Mouse (Mus musculus) heart, embryonic 14.5 days (tissue): ENCODE data around the gene Eif2ak1. TPM values are rescaled to one million over a fixed set of nuclear protein-coding genes. Genes with fewer than 3 reads are reported as not detected.

Source experiments
- ATAC-seq: fragments of 200-750 bp; cut with Nextera tagmentation; 2 replicates; pipeline ENCODE4 v1.8.0; 2017; ENCODE audit warnings: low read depth, moderate TSS enrichment; ENCODE audit not compliant: insufficient number of reproducible peaks, insufficient read depth, low FRiP score
- H3K27ac ChIP-seq, 2 experiments: fragments of 200-500 bp in 1 of 2; fragments of 300-500 bp in 1 of 2; sonication (generic) in 1 of 2; replicated peaks in 1 of 2; 2 replicates each; pipeline ENCODE4 v1.5.1; 2012 to 2014; ENCODE audit warnings: low read depth in 2 of 2, low read length in 2 of 2, control low read depth in 1 of 2, mild to moderate bottlenecking in 1 of 2, mixed read lengths in 1 of 2; ENCODE audit not compliant: control insufficient read depth in 1 of 2, insufficient read depth in 1 of 2
- H3K27me3 ChIP-seq: fragments of 300-500 bp; sonication (generic); 2 replicates; pipeline ENCODE4 v1.6.1; 2014; ENCODE audit warnings: mild to moderate bottlenecking, low read length, control low read depth; ENCODE audit not compliant: control insufficient read depth, insufficient read depth
- H3K36me3 ChIP-seq: fragments of 300-500 bp; sonication (generic); 2 replicates; pipeline ENCODE4 v1.6.1; 2014; ENCODE audit warnings: mild to moderate bottlenecking, control low read depth, low read length, mixed read lengths; ENCODE audit not compliant: control insufficient read depth, insufficient read depth
- H3K4me1 ChIP-seq, 2 experiments: fragments of 200-500 bp in 1 of 2; fragments of 300-500 bp in 1 of 2; sonication (generic) in 1 of 2; 2 replicates each; pipeline ENCODE4 v1.6.1; 2012 to 2014; ENCODE audit warnings: low read length in 2 of 2, control low read depth in 1 of 2, mixed read lengths in 1 of 2; ENCODE audit not compliant: control insufficient read depth in 2 of 2, insufficient read depth in 2 of 2
- H3K4me2 ChIP-seq: fragments of 300-500 bp; sonication (generic); 2 replicates; pipeline ENCODE4 v1.6.1; 2014; ENCODE audit warnings: mild to moderate bottlenecking, low read length
- H3K4me3 ChIP-seq, 2 experiments: fragments of 200-500 bp in 1 of 2; fragments of 300-500 bp in 1 of 2; sonication (generic) in 1 of 2; 2 replicates each; pipeline ENCODE4 v1.5.1; 2012 to 2014; ENCODE audit warnings: low read length in 2 of 2, mild to moderate bottlenecking in 2 of 2, control low read depth in 1 of 2, low read depth in 1 of 2, moderate library complexity in 1 of 2; ENCODE audit not compliant: control insufficient read depth in 1 of 2, insufficient read depth in 1 of 2
- H3K9ac ChIP-seq: fragments of 300-500 bp; sonication (generic); 2 replicates; pipeline ENCODE4 v1.6.1; 2014; ENCODE audit warnings: mild to moderate bottlenecking, low read length
- H3K9me3 ChIP-seq: fragments of 300-500 bp; sonication (generic); 2 replicates; pipeline ENCODE4 v1.6.1; 2016; ENCODE audit warnings: low read length, control low read depth; ENCODE audit not compliant: control insufficient read depth
- WGBS: fragments of 180-500 bp; shearing (Covaris S2); extraction: QIAGEN DNeasy Blood & Tissue Kit; methylation state at CpG from one replicate; pipeline ENCODE4 v1.1.7; 2014; 5-methylcytosine and 5-hydroxymethylcytosine counted together
- polyA plus RNA-seq: library from polyadenylated mRNA; unstranded; fragments of >200 nt; fragmentation: Nextera tagmentation; extraction: Ambion mirVana; gene quantifications from 2 replicates; pipeline ENCODE4 v1.2.1, GENCODE M21; 2014

Eif2ak1 gene
- polyA plus RNA-seq, 1 experiment from 2014 or later: 25.2 TPM

- H3K9ac ChIP-seq: no peak overlapping the region
- H3K27ac ChIP-seq: no peak overlapping the region
- 83% methylated on average over 11 of the region's 11 CpGs for WGBS
- ATAC-seq: no peak
- no peak overlapping the region for H3K4me3 ChIP-seq
- H3K27me3 ChIP-seq: no peaks in the 10 kb centered on the region
- H3K4me1 ChIP-seq: no peaks in the 10 kb centered on the region
- no peak overlapping the region for H3K4me2 ChIP-seq
- peaks cover 38% of the 10 kb centered on the region for H3K36me3 ChIP-seq
- no peaks in the 10 kb centered on the region for H3K9me3 ChIP-seq
Observed at GRCm38 (mm10) chr5:143933414-143933813, 115.8 kb downstream of the Eif2ak1 start.

GRCm38 (mm10) chr5:143933875-143934274 lies 116.3 kb downstream of the Eif2ak1 start:
- Histone ChIP-seq H3K4me1 (no peaks in the 10 kb centered on the region), H3K36me3 (peaks cover 33% of the 10 kb centered on the region), H3K9me3 (no peaks in the 10 kb centered on the region), H3K4me3 (no peak overlapping the region), H3K27ac (no peak overlapping the region), H3K27me3 (no peaks in the 10 kb centered on the region), H3K4me2 (no peak overlapping the region), H3K9ac (no peak overlapping the region)
- ATAC-seq: no peak
- WGBS: 95% methylated on average over 1 of the region's 1 CpGs

GRCm38 (mm10) chr5:143936156-143936555 lies 118.6 kb downstream of the Eif2ak1 start:
- Histone ChIP-seq H3K4me1 (no peaks in the 10 kb centered on the region), H3K27me3 (no peaks in the 10 kb centered on the region), H3K9ac (no peak overlapping the region), H3K9me3 (no peaks in the 10 kb centered on the region), H3K27ac (no peak overlapping the region), H3K4me3 (no peak overlapping the region), H3K4me2 (no peak overlapping the region), H3K36me3 (peaks cover 13% of the 10 kb centered on the region)
- no peak for ATAC-seq
- 65% methylated on average over 9 of the region's 9 CpGs for WGBS

- Histone ChIP-seq H3K36me3 (no peaks in the 10 kb centered on the region), H3K27me3 (no peaks in the 10 kb centered on the region), H3K4me1 (peaks cover 0 to 7% of the 10 kb centered on the region in 2 experiments; a peak in 2 of 4 replicates), H3K4me2 (no peak overlapping the region), H3K9ac (no peak overlapping the region), H3K27ac (no peak overlapping the region), H3K9me3 (no peaks in the 10 kb centered on the region), H3K4me3 (no peak overlapping the region)
- 19% methylated on average over 10 of the region's 10 CpGs for WGBS
- no peak; the same call in 1 of the 2 replicates for ATAC-seq
Observed at GRCm38 (mm10) chr5:143941588-143941987, 124.0 kb downstream of the Eif2ak1 start.

GRCm38 (mm10) chr5:143943231-143944125 lies 125.9 kb downstream of the Eif2ak1 start:
- no peak for ATAC-seq
- Histone ChIP-seq H3K9ac (no peak overlapping the region), H3K9me3 (no peaks in the 10 kb centered on the region), H3K27me3 (no peaks in the 10 kb centered on the region), H3K4me1 (peaks cover 0 to 7% of the 10 kb centered on the region in 2 experiments; a peak in 2 of 4 replicates), H3K4me2 (no peak overlapping the region), H3K4me3 (no peak overlapping the region), H3K27ac (no peak overlapping the region), H3K36me3 (no peaks in the 10 kb centered on the region)
- 73% methylated on average over 14 of the region's 14 CpGs for WGBS

- no peaks in the 10 kb centered on the region for H3K36me3 ChIP-seq
- ATAC-seq: no peak
- 81% methylated on average over 12 of the region's 12 CpGs for WGBS
Observed at GRCm38 (mm10) chr5:143948361-143948760, 130.8 kb downstream of the Eif2ak1 start.

GRCm38 (mm10) chr5:143950016-143950415 lies 132.4 kb downstream of the Eif2ak1 start:
- no peak overlapping the region for H3K9ac ChIP-seq
- H3K36me3 ChIP-seq: no peaks in the 10 kb centered on the region
- H3K27me3 ChIP-seq: no peaks in the 10 kb centered on the region
- WGBS: 45% methylated on average over 5 of the region's 5 CpGs
- H3K27ac ChIP-seq: no peak overlapping the region
- H3K9me3 ChIP-seq: no peaks in the 10 kb centered on the region
- no peak overlapping the region for H3K4me3 ChIP-seq
- ATAC-seq: no peak
- H3K4me2 ChIP-seq: no peak overlapping the region
- H3K4me1 ChIP-seq: no peaks in the 10 kb centered on the region

More at GRCm38 (mm10) chr5:143948361-143948760, 130.8 kb downstream of the Eif2ak1 start:
- no peak overlapping the region for H3K9ac ChIP-seq
- no peaks in the 10 kb centered on the region for H3K9me3 ChIP-seq
- H3K27me3 ChIP-seq: no peaks in the 10 kb centered on the region
- H3K4me3 ChIP-seq: no peak overlapping the region
- H3K4me2 ChIP-seq: no peak overlapping the region
- H3K4me1 ChIP-seq: peaks cover 0 to 2% of the 10 kb centered on the region in 2 experiments; a peak in 2 of 4 replicates
- H3K27ac ChIP-seq: no peak overlapping the region
